Mouse (Mus musculus): ENCODE data around the gene Gm12248. TPM values are rescaled to one million over a fixed set of nuclear protein-coding genes. Genes with fewer than 3 reads are reported as not detected.
"Not testable (repeated sequence)": the region's sequence is repeated elsewhere in the genome, so short reads cannot be mapped to it uniquely, and the experiment has no call there.

Gene Gm12248
- polyA plus RNA-seq, 1 experiment from 2014 or later, result not detected

DNA sequence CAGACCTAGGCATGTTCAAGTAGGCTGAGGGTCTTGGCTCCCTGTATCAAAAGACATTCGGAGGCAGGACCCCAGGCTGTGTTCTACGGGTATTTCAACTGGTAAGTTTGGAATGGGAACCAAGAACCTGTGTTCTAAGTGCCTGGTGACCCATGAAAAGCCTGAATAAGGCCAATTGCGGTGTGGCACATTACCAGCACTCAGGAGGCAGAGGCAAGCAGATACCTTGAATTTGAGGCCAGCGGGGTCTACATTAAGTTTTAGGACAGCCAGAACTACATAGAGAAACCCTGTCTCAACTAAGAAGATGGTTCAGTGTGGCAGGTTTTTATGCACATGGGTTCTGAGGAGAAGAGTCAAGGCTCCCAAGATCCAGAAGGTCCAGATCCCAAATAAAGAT, 27.9 kb downstream of the Gm12248 start:
- Histone ChIP-seq H3K27ac (ENCODE audit: low read length) (no peak overlapping the region), H3K9me3 (replicated peaks; ENCODE audit: control insufficient read depth, low read length) (no peaks in the 10 kb centered on the region), H3K27me3 (ENCODE audit: control insufficient read depth, insufficient read depth, low read depth, low read length) (no peaks in the 10 kb centered on the region), H3K36me3 (ENCODE audit: control insufficient read depth, insufficient read depth) (peaks cover 8% of the 10 kb centered on the region), H3K4me2 (ENCODE audit: low read depth, low read length) (no peak overlapping the region), H3K4me3 (ENCODE audit: low read depth, low read length) (no peak overlapping the region), H3K9ac (ENCODE audit: low read depth, low read length) (no peak overlapping the region), H3K4me1 (ENCODE audit: control insufficient read depth, low read depth, low read length) (no peaks in the 10 kb centered on the region)
- ATAC-seq (ENCODE audit: low read depth), result no peak
- WGBS (ENCODE audit: insufficient replicate concordance), result 71% methylated on average over 4 of the region's 4 CpGs

DNA sequence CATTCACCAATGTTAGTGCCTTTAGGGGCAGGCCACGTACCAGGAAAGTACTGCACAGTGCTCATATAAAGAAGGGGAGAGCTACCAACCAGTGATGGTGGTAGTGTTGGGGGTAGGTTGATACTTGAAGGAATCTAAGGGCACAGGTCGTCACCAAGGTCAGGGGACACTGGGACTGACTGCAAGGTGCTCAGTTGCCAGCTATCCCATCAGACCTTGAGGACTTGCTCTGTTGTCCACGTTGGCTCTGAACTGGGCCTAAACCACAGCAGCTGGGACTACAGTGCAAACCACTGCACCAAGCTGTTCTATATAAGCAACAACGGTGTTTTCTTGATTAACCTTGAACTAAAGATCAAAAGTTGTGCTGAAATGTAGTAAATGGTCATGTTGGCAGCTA, 30.3 kb downstream of the Gm12248 start:
- Histone ChIP-seq H3K27ac (ENCODE audit: low read length) (no peak overlapping the region), H3K4me1 (ENCODE audit: control insufficient read depth, low read depth, low read length) (no peaks in the 10 kb centered on the region), H3K9me3 (replicated peaks; ENCODE audit: control insufficient read depth, low read length) (no peaks in the 10 kb centered on the region), H3K4me3 (ENCODE audit: low read depth, low read length) (no peak overlapping the region), H3K4me2 (ENCODE audit: low read depth, low read length) (no peak overlapping the region), H3K9ac (ENCODE audit: low read depth, low read length) (no peak overlapping the region), H3K27me3 (ENCODE audit: control insufficient read depth, insufficient read depth, low read depth, low read length) (no peaks in the 10 kb centered on the region), H3K36me3 (ENCODE audit: control insufficient read depth, insufficient read depth) (peaks cover 22% of the 10 kb centered on the region)
- WGBS (ENCODE audit: insufficient replicate concordance), result 75% methylated on average over 4 of the region's 4 CpGs
- ATAC-seq (ENCODE audit: low read depth), result no peak

DNA sequence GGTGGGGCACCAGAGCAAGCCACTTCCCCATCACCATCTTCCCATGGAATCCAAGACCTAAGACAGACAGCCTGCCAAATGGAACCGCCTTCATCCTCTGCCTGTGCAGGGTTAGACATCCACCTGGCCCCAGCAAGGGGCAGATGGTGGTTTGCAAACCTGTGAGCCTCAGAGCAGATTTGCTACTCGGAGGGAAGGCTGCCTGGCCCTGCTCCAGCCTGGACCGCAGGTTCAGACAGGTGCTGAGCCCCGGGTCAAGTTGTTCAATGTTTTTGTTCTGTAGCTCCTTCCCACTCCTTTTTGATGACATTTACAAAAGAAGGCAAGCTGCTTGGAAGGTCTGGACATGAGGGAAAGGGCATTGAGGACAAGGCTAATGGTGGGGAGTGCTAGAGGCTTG, 31.7 kb downstream of the Gm12248 start:
- H3K27me3 ChIP-seq (ENCODE audit: control insufficient read depth, insufficient read depth, low read depth, low read length); H3K4me2 ChIP-seq (ENCODE audit: low read depth, low read length); ATAC-seq (ENCODE audit: low read depth); H3K4me1 ChIP-seq (ENCODE audit: control insufficient read depth, low read depth, low read length); H3K27ac ChIP-seq (ENCODE audit: low read length); H3K4me3 ChIP-seq (ENCODE audit: low read depth, low read length); H3K9ac ChIP-seq (ENCODE audit: low read depth, low read length); H3K9me3 ChIP-seq (replicated peaks; ENCODE audit: control insufficient read depth, low read length): not testable (repeated sequence)
- WGBS (ENCODE audit: insufficient replicate concordance), result 85% methylated on average over 4 of the region's 4 CpGs
- H3K36me3 ChIP-seq (ENCODE audit: control insufficient read depth, insufficient read depth), result peaks cover 35% of the 10 kb centered on the region

DNA sequence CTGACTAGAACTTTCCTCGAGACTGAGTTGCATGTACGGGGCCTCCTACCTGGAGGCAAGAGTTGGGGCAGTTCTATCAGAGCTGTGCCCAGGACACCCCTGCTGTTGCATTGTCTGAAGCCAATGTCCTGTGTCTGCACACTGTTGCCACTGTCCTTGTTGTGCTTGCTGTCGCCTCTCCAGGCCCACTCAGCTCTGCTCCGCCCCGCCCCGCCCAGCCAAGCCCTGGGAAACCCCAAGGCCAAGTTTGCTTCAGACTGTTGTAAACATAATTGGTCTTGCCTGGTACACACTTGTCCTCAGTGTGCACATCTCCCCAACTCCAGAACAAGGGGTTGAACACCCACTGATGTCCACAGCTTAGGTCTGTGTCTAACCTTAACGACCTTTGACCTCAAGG, 33.2 kb downstream of the Gm12248 start:
- not testable (repeated sequence) for H3K9me3 ChIP-seq (replicated peaks; ENCODE audit: control insufficient read depth, low read length); H3K4me2 ChIP-seq (ENCODE audit: low read depth, low read length); H3K27me3 ChIP-seq (ENCODE audit: control insufficient read depth, insufficient read depth, low read depth, low read length); H3K4me3 ChIP-seq (ENCODE audit: low read depth, low read length); H3K9ac ChIP-seq (ENCODE audit: low read depth, low read length); H3K27ac ChIP-seq (ENCODE audit: low read length); H3K4me1 ChIP-seq (ENCODE audit: control insufficient read depth, low read depth, low read length); ATAC-seq (ENCODE audit: low read depth)
- WGBS (ENCODE audit: insufficient replicate concordance), result 76% methylated on average over 7 of the region's 7 CpGs
- H3K36me3 ChIP-seq (ENCODE audit: control insufficient read depth, insufficient read depth), result peaks cover 47% of the 10 kb centered on the region

DNA sequence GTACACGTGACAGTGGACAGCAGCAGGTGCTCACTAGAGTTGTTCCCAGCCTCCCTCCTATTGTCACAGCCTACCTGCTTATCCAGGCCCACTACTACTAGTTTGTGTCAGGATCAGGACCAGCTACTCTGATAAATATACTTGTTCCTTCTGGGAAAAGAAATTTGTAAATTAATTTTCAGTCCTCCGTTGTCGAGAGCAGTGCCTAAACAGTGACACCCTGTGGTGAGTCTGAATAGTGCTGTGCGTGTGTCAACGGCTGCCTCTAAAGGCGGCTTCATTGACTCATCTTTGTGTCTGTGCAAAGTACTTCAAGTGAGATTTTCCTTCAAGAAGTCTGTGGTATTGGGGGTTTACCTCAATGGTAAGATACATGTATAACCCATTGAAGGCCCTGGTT, 35.5 kb downstream of the Gm12248 start:
- 62% methylated on average over 6 of the region's 6 CpGs for WGBS (ENCODE audit: insufficient replicate concordance)
- no peak for ATAC-seq (ENCODE audit: low read depth)
- H3K36me3 ChIP-seq (ENCODE audit: control insufficient read depth, insufficient read depth), result peaks cover 66% of the 10 kb centered on the region

DNA sequence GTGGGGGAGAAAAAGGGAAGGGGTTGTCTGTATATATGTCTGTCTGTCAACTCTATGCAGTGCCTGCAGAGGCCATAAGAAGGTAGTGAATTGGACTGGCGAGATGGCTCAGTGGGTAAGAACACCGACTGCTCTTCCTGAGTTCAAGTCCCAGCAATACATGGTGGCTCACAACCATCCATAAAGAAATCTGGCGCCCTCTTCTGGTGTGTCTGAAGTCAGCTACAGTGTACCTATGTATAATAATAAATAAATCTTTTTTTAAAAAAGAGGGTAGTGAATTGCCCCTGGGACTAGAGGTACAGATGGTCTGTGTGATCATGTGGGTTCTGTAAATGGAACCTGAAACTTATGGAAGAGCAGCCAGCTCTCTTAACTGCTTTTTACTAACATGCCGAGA, 46.5 kb downstream of the Gm12248 start:
- peaks cover 59% of the 10 kb centered on the region for H3K36me3 ChIP-seq (ENCODE audit: control insufficient read depth, insufficient read depth)

More for the DNA sequence above, 35.5 kb downstream of the Gm12248 start:
- H3K9me3 ChIP-seq (replicated peaks; ENCODE audit: control insufficient read depth, low read length), result no peaks in the 10 kb centered on the region
- no peak overlapping the region for H3K27ac ChIP-seq (ENCODE audit: low read length)
- no peak overlapping the region for H3K9ac ChIP-seq (ENCODE audit: low read depth, low read length)
- H3K4me3 ChIP-seq (ENCODE audit: low read depth, low read length), result no peak overlapping the region
- H3K27me3 ChIP-seq (ENCODE audit: control insufficient read depth, insufficient read depth, low read depth, low read length), result no peaks in the 10 kb centered on the region
- H3K4me2 ChIP-seq (ENCODE audit: low read depth, low read length), result no peak overlapping the region
- H3K4me1 ChIP-seq (ENCODE audit: control insufficient read depth, low read depth, low read length), result no peaks in the 10 kb centered on the region

DNA sequence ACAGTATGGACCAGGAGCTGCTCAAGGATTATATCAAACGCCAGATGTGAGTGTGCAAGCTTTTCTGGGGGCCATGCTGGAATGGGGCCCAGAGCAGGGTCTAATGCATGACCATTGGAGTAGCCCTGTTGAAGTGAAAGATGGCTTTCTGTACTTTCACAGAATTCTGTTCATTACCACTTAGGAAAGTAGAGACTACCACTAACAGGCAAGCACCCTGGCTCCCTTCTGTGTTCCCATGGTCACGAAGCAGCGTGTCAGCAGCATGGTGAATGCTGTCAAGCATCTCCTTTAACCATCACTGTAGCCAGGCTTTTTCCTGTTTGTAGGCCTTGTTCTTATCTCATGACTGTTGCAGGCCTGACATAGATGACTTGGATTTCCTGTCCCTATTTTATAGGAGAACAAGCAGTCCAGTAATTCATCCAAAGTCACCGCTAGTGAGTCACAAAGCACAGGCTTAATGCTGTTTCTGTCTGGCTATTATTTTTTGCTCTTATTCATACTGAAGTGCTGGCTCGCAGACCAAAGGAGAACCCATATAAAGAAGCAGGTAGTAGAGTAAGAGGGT, 50.0 kb downstream of the Gm12248 start:
- no peak overlapping the region for H3K27ac ChIP-seq (ENCODE audit: low read length)
- no peaks in the 10 kb centered on the region for H3K4me1 ChIP-seq (ENCODE audit: control insufficient read depth, low read depth, low read length)
- no peak overlapping the region for H3K9ac ChIP-seq (ENCODE audit: low read depth, low read length)
- no peak for ATAC-seq (ENCODE audit: low read depth)
- no peak overlapping the region for H3K4me2 ChIP-seq (ENCODE audit: low read depth, low read length)
- H3K36me3 ChIP-seq (ENCODE audit: control insufficient read depth, insufficient read depth), result peaks cover 32% of the 10 kb centered on the region
- no peak overlapping the region for H3K4me3 ChIP-seq (ENCODE audit: low read depth, low read length)
- no peaks in the 10 kb centered on the region for H3K27me3 ChIP-seq (ENCODE audit: control insufficient read depth, insufficient read depth, low read depth, low read length)
- 77% methylated on average over 5 of the region's 5 CpGs for WGBS (ENCODE audit: insufficient replicate concordance)
- H3K9me3 ChIP-seq (replicated peaks; ENCODE audit: control insufficient read depth, low read length), result no peaks in the 10 kb centered on the region

More for the DNA sequence above, 46.5 kb downstream of the Gm12248 start:
- Histone ChIP-seq H3K9ac (ENCODE audit: low read depth, low read length) (no peak overlapping the region), H3K4me3 (ENCODE audit: low read depth, low read length) (no peak overlapping the region), H3K27ac (ENCODE audit: low read length) (no peak overlapping the region), H3K4me2 (ENCODE audit: low read depth, low read length) (no peak overlapping the region), H3K4me1 (ENCODE audit: control insufficient read depth, low read depth, low read length) (no peaks in the 10 kb centered on the region), H3K9me3 (replicated peaks; ENCODE audit: control insufficient read depth, low read length) (no peaks in the 10 kb centered on the region), H3K27me3 (ENCODE audit: control insufficient read depth, insufficient read depth, low read depth, low read length) (no peaks in the 10 kb centered on the region)
- 74% methylated on average over 4 of the region's 4 CpGs for WGBS (ENCODE audit: insufficient replicate concordance)
- no peak for ATAC-seq (ENCODE audit: low read depth)

DNA sequence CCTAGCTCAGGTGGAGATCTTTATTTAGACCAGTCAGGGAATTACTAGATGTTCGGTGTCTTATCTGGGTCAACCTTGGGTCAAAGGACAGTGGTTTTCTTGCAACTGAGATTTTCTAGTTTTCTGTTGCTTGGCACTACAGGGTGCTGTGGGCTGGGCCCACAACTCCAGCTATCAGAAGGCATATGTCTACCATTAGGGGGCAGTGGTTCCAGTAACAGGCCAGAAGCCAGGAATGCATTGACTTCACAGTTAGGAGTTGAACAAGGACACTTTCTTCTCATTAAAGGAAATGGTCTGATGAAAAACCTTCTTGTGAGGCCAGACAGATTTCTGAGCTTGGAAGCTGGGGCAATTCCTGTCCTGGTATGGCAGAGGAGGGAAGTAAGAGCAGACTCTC, 53.9 kb downstream of the Gm12248 start:
- WGBS (ENCODE audit: insufficient replicate concordance), result 26% methylated on average over 1 of the region's 1 CpGs
- no peak for ATAC-seq (ENCODE audit: low read depth)
- Histone ChIP-seq H3K4me2 (ENCODE audit: low read depth, low read length) (no peak overlapping the region), H3K9ac (ENCODE audit: low read depth, low read length) (no peak overlapping the region), H3K4me1 (ENCODE audit: control insufficient read depth, low read depth, low read length) (peaks cover 2% of the 10 kb centered on the region; the same call in 1 of the 2 replicates), H3K36me3 (ENCODE audit: control insufficient read depth, insufficient read depth) (peaks cover 14% of the 10 kb centered on the region), H3K9me3 (replicated peaks; ENCODE audit: control insufficient read depth, low read length) (no peaks in the 10 kb centered on the region), H3K27ac (ENCODE audit: low read length) (no peak overlapping the region), H3K4me3 (ENCODE audit: low read depth, low read length) (no peak overlapping the region), H3K27me3 (ENCODE audit: control insufficient read depth, insufficient read depth, low read depth, low read length) (no peaks in the 10 kb centered on the region)

DNA sequence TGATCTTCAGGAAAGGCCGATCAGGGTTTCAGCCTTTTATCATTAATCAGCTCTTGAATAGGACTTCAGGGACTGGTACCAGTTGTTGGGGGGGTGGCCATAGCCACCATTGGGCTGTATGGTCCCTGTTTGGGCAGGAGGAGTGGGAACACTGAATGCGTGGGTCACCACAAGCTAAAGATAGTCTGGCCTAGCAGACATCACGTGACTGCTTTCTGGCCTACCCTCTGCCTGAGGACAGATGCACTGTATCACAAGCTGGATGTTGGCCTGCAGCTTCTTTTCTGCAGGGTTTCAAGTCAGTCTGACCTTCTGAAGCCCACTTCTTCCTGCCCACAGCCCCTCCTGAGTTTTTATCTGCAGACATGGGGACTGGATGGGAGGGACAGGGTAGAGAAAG, 59.3 kb downstream of the Gm12248 start:
- ATAC-seq (ENCODE audit: low read depth), result peak; percentile 53; the same call in 1 of the 2 replicates
- H3K9ac ChIP-seq (ENCODE audit: low read depth, low read length), result no peak overlapping the region
- H3K9me3 ChIP-seq (replicated peaks; ENCODE audit: control insufficient read depth, low read length), result no peaks in the 10 kb centered on the region
- no peaks in the 10 kb centered on the region for H3K36me3 ChIP-seq (ENCODE audit: control insufficient read depth, insufficient read depth)
- H3K27me3 ChIP-seq (ENCODE audit: control insufficient read depth, insufficient read depth, low read depth, low read length), result no peaks in the 10 kb centered on the region
- H3K27ac ChIP-seq (ENCODE audit: low read length), result no peak overlapping the region
- no peak overlapping the region for H3K4me2 ChIP-seq (ENCODE audit: low read depth, low read length)
- peaks cover 45% of the 10 kb centered on the region for H3K4me1 ChIP-seq (ENCODE audit: control insufficient read depth, low read depth, low read length)
- no peak overlapping the region for H3K4me3 ChIP-seq (ENCODE audit: low read depth, low read length)
- WGBS (ENCODE audit: insufficient replicate concordance), result 37% methylated on average over 3 of the region's 3 CpGs
